Mouse (Mus musculus) heart, embryonic 16.5 days (tissue): Measurements from ENCODE around the gene Paqr7. TPM values are rescaled to one million over a fixed set of nuclear protein-coding genes. Genes with fewer than 3 reads are reported as not detected.
"Not testable (repeated sequence)": the region's sequence is repeated elsewhere in the genome, so short reads cannot be mapped to it uniquely, and the experiment has no call there.

Experiments used
- ATAC-seq: fragments of 200-750 bp; cut with Nextera tagmentation; replicated peaks from 2 replicates; pipeline ENCODE4 v1.8.0; 2017; ENCODE audit warnings: moderate number of reproducible peaks; ENCODE audit not compliant: insufficient read depth, low FRiP score; ENCODE audit errors: extremely low read depth
- H3K27ac ChIP-seq: fragments of 300-500 bp; sonication (generic); 2 replicates; pipeline ENCODE4 v1.5.1; 2014; ENCODE audit warnings: mild to moderate bottlenecking, low read length, control low read depth, moderate library complexity
- H3K27me3 ChIP-seq: fragments of 300-500 bp; sonication (generic); 2 replicates; pipeline ENCODE4 v1.6.1; 2014; ENCODE audit warnings: low read length, mixed read lengths; ENCODE audit not compliant: control insufficient read depth, insufficient read depth
- H3K36me3 ChIP-seq: fragments of 300-500 bp; sonication (generic); 2 replicates; pipeline ENCODE4 v1.6.1; 2014; ENCODE audit not compliant: control insufficient read depth, insufficient read depth
- H3K4me1 ChIP-seq: fragments of 300-500 bp; sonication (generic); 2 replicates; pipeline ENCODE4 v1.6.1; 2014; ENCODE audit warnings: low read length, mixed read lengths; ENCODE audit not compliant: control insufficient read depth, insufficient read depth
- H3K4me2 ChIP-seq: fragments of 300-500 bp; sonication (generic); 2 replicates; pipeline ENCODE4 v1.6.1; 2014; ENCODE audit warnings: low read depth, mild to moderate bottlenecking, control low read depth, low read length
- H3K4me3 ChIP-seq: fragments of 300-500 bp; sonication (generic); 2 replicates; pipeline ENCODE4 v1.5.1; 2014; ENCODE audit warnings: mild to moderate bottlenecking, control low read depth, low read length
- H3K9ac ChIP-seq: fragments of 300-500 bp; sonication (generic); 2 replicates; pipeline ENCODE4 v1.6.1; 2014; ENCODE audit warnings: low read length, control low read depth
- H3K9me3 ChIP-seq: fragments of 300-500 bp; sonication (generic); replicated peaks from 2 replicates; pipeline ENCODE4 v1.6.1; 2016; ENCODE audit warnings: low read length; ENCODE audit not compliant: control insufficient read depth
- WGBS: fragments of 180-500 bp; shearing (Covaris S2); extraction: QIAGEN DNeasy Blood & Tissue Kit; methylation state at CpG from one replicate; pipeline ENCODE4 v1.1.7; 2014; 5-methylcytosine and 5-hydroxymethylcytosine counted together
- polyA plus RNA-seq: library from polyadenylated mRNA; unstranded; fragments of >200 nt; fragmentation: Nextera tagmentation; extraction: Ambion mirVana; gene quantifications from 2 replicates; pipeline ENCODE4 v1.2.1, GENCODE M21; 2015

Gene Paqr7
- polyA plus RNA-seq, 1 experiment from 2014 or later, result 13.2 TPM

- Histone ChIP-seq H3K36me3 (no peaks in the 10 kb centered on the region), H3K9me3 (no peaks in the 10 kb centered on the region), H3K27ac (no peak overlapping the region), H3K27me3 (no peaks in the 10 kb centered on the region), H3K4me2 (no peak overlapping the region), H3K4me1 (peaks cover 22% of the 10 kb centered on the region), H3K4me3 (no peak overlapping the region), H3K9ac (no peak overlapping the region)
- 55% methylated on average over 6 of the region's 6 CpGs for WGBS
- no peak for ATAC-seq
Measured at GRCm38 (mm10) chr4:134491716-134492115, 4.8 kb upstream of the Paqr7 start.

GRCm38 (mm10) chr4:134494161-134494560, 2.3 kb upstream of the Paqr7 start:
- not testable (repeated sequence) for H3K4me3 ChIP-seq, H3K9ac ChIP-seq, H3K9me3 ChIP-seq, H3K4me2 ChIP-seq, H3K27me3 ChIP-seq, ATAC-seq, H3K36me3 ChIP-seq, H3K27ac ChIP-seq
- peaks cover 40% of the 10 kb centered on the region for H3K4me1 ChIP-seq
- 87% methylated on average over 6 of the region's 6 CpGs for WGBS

- peaks cover 40% of the 10 kb centered on the region for H3K4me1 ChIP-seq
- 42% methylated on average over 16 of the region's 16 CpGs for WGBS
- H3K27ac ChIP-seq, result 0 out of 2 replicates have a peak overlapping the region, but pooled peaks have one; percentile 2
- ATAC-seq, result no peak
- no peak overlapping the region for H3K9ac ChIP-seq
- no peaks in the 10 kb centered on the region for H3K9me3 ChIP-seq
- H3K4me3 ChIP-seq, result no peak overlapping the region
- no peaks in the 10 kb centered on the region for H3K27me3 ChIP-seq
- no peak overlapping the region for H3K4me2 ChIP-seq
- no peaks in the 10 kb centered on the region for H3K36me3 ChIP-seq
Measured at GRCm38 (mm10) chr4:134494780-134495545, 1.5 kb upstream of the Paqr7 start.

- Histone ChIP-seq H3K27ac (peak overlapping the region; percentile 93), H3K4me1 (peaks cover 40% of the 10 kb centered on the region), H3K27me3 (no peaks in the 10 kb centered on the region), H3K9ac (no peak overlapping the region), H3K36me3 (no peaks in the 10 kb centered on the region), H3K9me3 (no peaks in the 10 kb centered on the region), H3K4me2 (no peak overlapping the region), H3K4me3 (no peak overlapping the region)
- ATAC-seq, result no peak
- WGBS, result 61% methylated on average over 5 of the region's 5 CpGs
Measured at GRCm38 (mm10) chr4:134495546-134495923, 962 bp upstream of the Paqr7 start.

GRCm38 (mm10) chr4:134497223-134497622, 726 bp downstream of the Paqr7 start:
- H3K27ac ChIP-seq, result peak overlapping the region; percentile 93
- H3K4me1 ChIP-seq, result peaks cover 40% of the 10 kb centered on the region
- H3K4me2 ChIP-seq, result peak overlapping the region; percentile 96
- no peaks in the 10 kb centered on the region for H3K36me3 ChIP-seq
- H3K4me3 ChIP-seq, result peak overlapping the region; percentile 74
- 3% methylated on average over 6 of the region's 6 CpGs for WGBS
- H3K9me3 ChIP-seq, result no peaks in the 10 kb centered on the region
- H3K27me3 ChIP-seq, result no peaks in the 10 kb centered on the region
- peak overlapping the region; percentile 82 for H3K9ac ChIP-seq
- peak; percentile 16; the same call in 1 of the 2 replicates for ATAC-seq

GRCm38 (mm10) chr4:134497986-134498731, 1.7 kb downstream of the Paqr7 start:
- H3K9ac ChIP-seq, result no peak overlapping the region
- no peaks in the 10 kb centered on the region for H3K27me3 ChIP-seq
- peak overlapping the region; percentile 74; the same call in 1 of the 2 replicates for H3K4me3 ChIP-seq
- 61% methylated on average over 12 of the region's 12 CpGs for WGBS
- H3K27ac ChIP-seq, result no peak overlapping the region
- ATAC-seq, result no peak
- peaks cover 40% of the 10 kb centered on the region for H3K4me1 ChIP-seq
- peak overlapping the region; percentile 96 for H3K4me2 ChIP-seq
- H3K36me3 ChIP-seq, result no peaks in the 10 kb centered on the region
- no peaks in the 10 kb centered on the region for H3K9me3 ChIP-seq

GRCm38 (mm10) chr4:134498983-134499382, 2.5 kb downstream of the Paqr7 start:
- H3K4me2 ChIP-seq, H3K36me3 ChIP-seq, H3K9ac ChIP-seq, ATAC-seq, H3K9me3 ChIP-seq, H3K4me3 ChIP-seq, H3K27me3 ChIP-seq, H3K27ac ChIP-seq: not testable (repeated sequence)
- 73% methylated on average over 6 of the region's 6 CpGs for WGBS
- peaks cover 40% of the 10 kb centered on the region for H3K4me1 ChIP-seq

GRCm38 (mm10) chr4:134501095-134501494, 4.6 kb downstream of the Paqr7 start:
- ATAC-seq, result no peak
- Histone ChIP-seq H3K4me3 (no peak overlapping the region), H3K27ac (no peak overlapping the region), H3K9ac (no peak overlapping the region), H3K36me3 (0 out of 2 replicates have a peak, but pooled peaks cover 2% of the 10 kb centered on the region), H3K4me2 (no peak overlapping the region), H3K4me1 (peaks cover 23% of the 10 kb centered on the region), H3K27me3 (no peaks in the 10 kb centered on the region), H3K9me3 (no peaks in the 10 kb centered on the region)
- 89% methylated on average over 6 of the region's 6 CpGs for WGBS
